Mouse (Mus musculus): ENCODE data around the gene Vwa5b2.

Gene Vwa5b2

DNA sequence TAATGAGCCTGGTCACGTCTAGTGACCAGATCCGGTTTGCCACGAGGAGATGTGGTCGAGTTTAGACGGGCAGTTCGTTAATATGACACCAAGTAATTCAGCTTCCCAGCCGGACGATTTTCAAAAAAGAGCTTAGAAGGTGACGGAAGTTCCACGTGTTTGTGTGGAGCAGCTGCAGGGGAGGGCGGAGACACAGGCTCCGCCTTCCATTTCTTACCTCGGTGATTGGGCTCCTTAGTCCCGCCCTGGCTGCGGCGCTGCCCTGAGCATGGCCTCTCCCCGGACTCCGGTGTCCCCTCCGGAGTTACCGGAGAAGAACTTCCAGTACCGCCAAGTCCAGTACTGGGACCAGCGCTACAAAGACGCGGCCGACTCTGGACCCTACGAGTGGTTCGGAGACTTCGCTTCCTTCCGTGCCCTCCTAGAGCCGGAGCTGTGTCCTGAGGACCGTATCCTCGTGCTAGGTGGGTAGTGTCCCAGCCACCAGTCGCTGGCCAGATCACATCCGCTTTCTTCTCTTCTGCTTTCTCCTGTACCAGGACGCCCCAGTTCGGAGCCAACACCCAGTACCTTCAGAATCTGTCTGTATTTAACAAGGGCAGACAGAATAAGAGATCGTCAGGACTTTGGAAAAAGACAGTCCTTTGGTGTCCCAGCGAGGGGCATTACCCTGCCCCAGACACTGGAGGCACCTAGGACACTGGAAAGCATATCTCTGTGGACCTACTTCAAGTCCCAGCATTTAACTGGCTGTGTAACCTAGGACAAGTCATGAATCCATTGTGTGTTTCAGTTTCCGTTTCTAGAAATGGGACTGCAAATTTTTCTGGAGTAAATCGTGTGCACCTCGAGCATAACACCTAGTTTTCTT, 22.3 kb downstream of the Vwa5b2 start, which contains the start of the genes Eef1akmt4, Gm49333 and Alg3:
TSS of gene Eef1akmt4 (plus strand) at position 237 of the 871 bp plus-strand sequence.
TSS of gene Gm49333 (plus strand) at position 254 of the 871 bp plus-strand sequence.
TSS of gene Alg3 (minus strand) at position 379 of the 871 bp plus-strand sequence.
- peak; percentile 72 for DNase-seq

DNA sequence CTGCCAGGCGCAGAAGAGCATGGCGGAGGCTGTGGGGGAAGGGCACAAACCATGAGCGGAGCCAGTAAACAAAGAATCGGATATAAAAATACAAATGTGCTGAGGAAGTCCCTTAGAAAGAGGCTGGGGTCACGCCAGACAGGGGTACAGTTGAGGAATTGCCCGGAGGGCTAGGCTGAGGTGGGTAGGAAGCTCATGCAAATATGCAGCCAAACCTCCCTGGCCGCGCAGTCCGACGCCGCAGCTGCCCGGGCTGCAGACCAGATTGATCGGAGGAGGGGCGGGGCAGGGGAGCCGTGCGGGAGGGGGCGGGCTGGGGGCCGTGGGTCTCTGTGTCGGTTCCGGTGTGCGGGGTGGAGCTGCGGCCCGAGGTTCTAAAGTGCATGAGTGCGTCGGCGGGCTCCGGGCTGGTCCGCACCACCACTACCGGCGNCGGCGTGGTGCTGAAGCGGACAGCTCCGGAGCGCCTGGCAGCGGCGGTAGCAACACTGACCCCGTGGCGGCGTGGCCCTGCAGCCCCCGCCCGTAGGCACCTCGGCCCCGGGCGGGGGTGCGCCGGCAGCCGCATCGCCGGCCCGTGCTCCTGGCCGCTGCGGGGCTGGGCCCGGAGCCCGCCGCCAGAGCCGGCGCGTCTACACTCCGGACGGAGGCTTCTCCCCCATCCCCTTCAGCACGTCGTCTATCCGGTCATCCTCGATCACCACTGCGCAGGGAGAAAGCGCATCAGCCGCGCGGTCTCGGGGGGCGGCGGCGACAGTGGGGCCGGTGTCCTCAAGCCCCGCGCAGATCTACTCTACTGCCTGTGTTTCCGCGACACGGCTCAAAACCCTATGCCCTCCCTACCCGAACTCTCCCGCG, 30.5 kb downstream of the Vwa5b2 start:
- DNase-seq, result peak; percentile 32

DNA sequence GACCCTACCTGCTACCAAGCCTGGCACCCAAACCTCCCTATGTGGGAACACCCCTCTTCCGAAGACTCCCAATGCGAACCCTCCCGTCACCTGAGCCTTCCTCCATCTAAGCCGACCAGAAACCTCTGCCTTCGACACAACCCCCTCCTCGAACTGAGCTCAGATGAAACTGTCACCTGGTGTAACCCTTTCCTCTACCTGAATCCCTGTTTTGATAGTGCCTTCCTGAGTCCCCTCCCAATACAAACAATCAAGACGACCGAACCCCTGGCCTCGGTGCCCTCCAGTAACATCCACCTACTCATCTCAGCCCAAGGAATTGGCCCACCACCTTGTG, 31.1 kb downstream of the Vwa5b2 start:
- DNase-seq, result peak; percentile 43

DNA sequence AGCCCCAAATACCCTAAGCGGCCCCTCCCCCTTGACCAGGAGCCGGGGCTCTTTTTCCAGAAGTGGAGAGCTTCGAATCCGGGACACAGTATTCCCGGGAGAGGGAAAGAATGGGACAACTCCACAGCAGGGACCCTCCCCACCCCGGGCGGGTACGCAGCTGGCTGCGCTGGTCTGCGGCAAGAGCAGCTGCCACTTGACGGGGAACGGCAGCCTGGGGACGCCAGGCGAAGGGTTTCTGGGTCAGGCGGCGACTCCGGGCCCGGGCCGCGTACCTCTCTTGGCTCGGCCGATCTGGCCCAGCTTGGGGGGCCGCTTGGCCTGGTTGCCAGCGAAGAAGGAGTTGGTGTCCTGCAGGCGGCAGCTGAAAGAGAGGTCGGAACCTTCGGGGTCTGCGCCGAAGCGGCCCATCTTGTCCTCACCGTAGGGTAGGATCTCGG, 31.5 kb downstream of the Vwa5b2 start:
- DNase-seq, result no peak

DNA sequence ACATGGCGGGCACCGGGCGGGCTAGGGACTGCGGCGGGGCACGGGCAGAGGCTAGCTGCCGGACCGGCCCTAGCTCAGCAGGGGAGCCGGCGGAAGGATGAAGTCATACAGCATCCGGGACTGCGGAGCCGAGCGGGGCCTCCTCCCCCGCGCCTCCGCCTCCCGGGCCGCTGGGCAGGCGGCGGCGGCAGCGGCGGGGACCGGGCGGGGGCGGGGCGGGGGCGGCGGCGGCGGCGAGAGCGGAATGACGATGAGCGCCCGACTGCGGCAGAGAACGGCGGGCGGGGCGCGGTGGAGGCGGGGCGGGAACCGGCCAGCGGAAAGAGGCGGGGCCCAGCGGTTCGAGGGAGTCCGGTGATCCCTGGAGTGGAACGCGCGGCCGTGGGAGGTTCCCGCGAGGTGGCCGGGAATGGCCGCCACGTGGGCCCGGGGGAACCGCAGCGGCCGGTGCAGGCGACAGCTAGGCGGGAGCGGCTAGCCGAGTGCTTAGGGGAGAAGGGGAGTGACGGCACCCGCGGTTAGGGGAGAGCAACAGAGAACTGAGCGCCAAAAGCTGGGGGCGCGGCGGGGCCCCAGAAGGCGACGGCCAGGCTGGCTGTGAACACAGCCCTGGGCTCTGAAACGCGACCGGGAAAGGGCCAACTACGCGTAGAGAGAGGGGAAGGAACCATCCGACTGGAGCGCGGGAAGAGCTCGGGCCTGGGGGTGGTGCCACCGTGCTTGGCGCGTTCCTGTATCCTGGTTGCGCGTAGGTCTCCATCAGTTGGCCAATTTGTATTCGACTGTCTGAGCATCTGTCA, 32.1 kb downstream of the Vwa5b2 start, which contains the start of gene Camk2n2:
TSS of gene Camk2n2 (minus strand) at position 97 of the 800 bp plus-strand sequence.
- peak; percentile 82 for DNase-seq

DNA sequence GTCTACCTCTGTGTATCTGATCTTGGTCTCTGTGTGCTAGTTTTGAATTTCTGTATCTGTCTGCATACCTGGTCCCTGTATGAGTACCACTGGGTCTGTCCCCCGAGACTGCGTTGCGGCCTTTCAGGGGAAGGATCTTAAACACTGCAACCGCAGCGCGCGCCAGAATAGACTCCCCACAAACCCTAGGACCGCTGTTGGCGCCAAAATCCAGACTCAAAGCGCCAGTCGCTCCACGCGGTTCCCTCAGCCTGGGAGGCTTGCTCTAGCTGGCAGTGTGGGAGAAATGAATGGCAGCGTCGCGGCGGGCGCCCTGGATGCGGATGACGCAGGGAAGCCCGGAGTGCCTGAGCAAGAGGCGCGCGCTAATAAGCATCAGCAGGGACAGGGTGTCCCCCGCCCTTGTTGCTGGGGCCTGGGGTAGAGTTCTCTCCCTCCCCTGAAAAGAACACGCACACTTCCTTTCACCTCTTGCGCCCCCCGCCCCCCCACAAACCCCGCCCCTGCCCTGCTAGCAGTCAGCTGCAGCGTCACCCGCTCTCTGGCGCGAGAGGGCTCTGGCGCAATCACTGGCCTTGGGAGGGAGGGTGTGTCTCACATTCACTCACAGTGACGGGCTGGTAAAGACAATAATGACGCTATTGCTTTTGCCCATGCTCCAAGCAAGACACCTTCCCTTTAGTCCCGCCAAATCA, 32.9 kb downstream of the Vwa5b2 start:
- peak; percentile 72 for DNase-seq

DNA sequence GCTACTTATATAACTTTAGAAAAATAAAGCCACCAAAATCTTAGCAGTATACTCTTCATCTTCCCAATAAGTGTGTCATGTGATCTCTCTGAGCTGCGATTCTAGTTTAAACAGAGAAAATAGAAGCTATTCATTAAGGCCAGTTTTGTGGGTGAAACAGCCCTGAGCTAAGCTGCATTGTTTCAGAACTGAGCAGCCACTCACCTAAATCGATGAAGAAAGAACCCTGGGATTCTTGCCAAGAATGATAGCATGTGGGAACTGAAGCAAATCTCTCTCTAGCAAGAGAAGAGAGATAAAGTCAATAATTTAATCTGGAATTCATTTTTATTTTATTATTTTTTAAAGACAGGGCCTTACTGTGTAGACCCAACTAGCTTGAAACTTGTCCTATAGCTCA, 33.9 kb downstream of the Vwa5b2 start:
- no peak for DNase-seq

DNA sequence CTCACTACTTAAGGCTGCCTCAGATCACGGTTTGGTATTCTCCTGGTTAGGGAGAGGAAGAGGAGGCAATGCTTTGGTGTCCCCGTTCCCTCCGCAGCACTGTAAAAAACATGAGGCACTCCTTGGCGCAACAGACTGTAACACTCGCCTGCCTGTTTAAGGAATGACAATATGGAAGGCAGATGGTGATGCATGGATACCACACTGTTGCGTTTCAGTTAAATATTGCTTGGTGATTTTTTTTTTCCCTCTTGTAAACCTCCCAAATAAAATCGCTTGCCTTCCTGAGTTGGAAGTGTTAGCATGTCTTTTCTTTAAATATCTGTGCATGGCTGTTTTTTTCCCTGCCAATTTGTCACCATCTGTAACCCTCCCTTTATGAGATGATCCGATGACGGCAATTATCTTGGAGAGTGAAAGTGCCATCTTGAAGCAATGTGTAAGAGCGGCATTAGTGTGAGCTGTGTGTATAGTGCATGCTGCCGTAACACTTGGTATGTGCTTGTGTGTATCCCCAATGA, 39.7 kb downstream of the Vwa5b2 start:
- no peak for DNase-seq

DNA sequence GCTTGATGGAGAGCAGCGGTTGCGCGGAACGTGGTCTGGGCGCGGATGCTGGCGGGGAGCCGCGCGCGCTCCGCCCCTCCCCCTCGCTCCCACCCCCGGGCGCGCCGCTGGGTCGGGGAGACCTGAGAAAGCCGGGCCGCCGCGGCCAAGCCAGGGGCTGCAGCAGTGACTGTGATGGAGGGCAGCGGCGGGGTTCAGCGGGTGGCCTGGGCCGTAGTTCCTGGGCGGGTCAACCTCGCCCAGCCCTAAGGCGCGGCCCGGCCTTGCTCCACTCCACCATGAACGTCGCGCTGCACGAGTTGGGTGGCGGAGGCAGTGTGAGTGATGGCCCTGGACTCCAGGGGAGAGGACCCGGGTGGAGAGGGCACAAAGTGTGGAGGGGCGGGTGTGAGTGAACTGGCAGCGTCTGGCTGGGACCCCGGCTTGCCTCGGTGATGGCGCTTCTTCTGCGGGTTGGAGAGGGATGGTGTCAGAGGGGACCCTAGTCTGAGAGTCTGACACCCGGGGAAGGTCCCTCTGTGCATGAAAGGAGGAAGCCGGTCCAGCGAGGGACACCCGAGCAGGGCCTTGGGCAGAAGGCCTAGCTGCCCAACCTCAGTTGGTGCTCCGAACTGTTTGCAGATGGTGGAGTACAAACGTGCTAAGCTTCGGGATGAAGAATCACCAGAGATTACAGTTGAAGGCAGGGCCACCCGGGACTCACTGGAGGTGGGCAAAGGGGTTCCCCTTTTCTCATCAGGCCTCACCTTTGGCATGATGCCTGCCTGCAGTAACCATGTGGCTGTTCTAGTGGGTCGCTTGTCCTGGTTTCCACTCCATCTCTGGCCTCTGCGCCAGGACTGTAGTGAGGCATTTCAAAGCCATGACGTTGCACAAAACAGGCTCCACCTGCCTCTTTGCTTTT, 40.7 kb downstream of the Vwa5b2 start, which contains the start of gene Ece2:
TSS of gene Ece2 (plus strand) at position 98 of the 904 bp plus-strand sequence.
- peak; percentile 59 for DNase-seq

DNA sequence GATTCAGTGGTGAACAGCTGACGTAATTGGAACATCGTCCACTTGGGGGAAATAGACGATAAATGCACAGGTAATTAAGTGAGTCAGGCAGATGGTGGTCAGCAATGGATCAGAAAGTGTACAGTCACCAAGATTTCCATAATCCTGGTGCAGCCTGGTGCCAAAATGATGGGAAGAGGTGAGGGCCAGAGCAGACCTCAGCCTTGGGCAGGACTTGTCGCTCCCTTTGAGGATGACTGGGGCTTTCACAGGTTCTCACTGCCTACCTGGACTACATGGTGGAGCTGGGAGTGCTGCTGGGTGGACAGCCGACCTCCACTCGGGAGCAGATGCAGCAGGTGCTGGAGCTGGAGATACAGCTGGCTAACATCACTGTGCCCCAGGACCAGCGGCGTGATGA, 48.1 kb downstream of the Vwa5b2 start:
- DNase-seq, result no peak

DNA sequence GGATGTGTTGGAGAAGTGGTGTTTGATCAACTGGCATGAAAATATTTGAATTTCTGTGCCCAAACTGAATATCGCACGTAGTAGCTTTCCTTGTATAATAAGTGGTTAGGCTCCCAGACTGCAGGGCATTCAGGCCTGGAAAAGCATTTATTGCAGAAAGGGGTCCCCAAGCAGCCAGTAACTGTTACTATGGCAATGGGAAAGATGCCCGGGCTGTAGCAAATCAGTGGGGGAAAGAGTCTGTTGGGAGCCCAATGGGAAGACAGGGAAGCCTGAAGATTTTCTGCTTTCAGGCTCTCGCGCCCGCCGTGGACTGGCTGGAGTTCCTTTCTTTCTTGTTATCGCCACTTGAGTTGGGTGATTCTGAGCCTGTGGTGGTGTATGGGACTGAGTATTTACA, 49.1 kb downstream of the Vwa5b2 start:
- no peak for DNase-seq

DNA sequence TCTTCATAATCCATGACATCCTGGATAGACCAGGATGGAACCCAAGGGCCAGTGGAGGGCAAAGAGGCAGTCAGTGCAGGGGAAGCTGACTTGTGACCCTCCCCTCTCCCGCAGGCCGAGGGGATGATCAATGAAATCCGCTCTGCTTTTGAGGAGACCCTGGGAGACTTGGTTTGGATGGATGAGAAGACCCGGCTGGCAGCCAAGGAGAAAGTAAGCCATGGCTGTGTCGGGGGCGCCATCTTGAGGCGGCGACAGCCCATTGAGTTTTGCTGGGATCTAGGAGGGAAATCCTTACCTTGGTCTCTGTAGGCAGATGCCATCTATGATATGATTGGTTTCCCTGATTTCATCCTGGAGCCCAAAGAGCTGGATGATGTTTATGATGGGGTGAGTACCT, 52.9 kb downstream of the Vwa5b2 start:
- peak; percentile 71 for DNase-seq

DNA sequence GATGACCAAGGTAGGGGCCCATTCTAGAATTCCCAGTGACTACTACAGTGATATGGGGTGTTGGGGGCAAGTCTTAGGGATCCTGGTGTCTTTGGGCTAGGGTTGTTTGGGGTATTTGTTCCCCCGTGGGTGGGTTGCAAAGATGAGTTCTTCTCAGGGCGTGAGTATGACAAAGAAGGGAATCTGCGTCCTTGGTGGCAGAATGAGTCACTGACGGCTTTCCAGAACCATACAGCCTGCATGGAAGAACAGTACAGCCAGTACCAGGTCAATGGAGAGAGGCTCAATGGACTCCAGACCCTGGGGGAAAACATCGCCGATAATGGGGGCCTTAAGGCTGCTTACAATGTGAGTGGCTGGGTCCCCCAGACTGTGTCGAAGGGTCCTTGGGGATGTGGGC, 54.6 kb downstream of the Vwa5b2 start:
- no peak for DNase-seq

DNA sequence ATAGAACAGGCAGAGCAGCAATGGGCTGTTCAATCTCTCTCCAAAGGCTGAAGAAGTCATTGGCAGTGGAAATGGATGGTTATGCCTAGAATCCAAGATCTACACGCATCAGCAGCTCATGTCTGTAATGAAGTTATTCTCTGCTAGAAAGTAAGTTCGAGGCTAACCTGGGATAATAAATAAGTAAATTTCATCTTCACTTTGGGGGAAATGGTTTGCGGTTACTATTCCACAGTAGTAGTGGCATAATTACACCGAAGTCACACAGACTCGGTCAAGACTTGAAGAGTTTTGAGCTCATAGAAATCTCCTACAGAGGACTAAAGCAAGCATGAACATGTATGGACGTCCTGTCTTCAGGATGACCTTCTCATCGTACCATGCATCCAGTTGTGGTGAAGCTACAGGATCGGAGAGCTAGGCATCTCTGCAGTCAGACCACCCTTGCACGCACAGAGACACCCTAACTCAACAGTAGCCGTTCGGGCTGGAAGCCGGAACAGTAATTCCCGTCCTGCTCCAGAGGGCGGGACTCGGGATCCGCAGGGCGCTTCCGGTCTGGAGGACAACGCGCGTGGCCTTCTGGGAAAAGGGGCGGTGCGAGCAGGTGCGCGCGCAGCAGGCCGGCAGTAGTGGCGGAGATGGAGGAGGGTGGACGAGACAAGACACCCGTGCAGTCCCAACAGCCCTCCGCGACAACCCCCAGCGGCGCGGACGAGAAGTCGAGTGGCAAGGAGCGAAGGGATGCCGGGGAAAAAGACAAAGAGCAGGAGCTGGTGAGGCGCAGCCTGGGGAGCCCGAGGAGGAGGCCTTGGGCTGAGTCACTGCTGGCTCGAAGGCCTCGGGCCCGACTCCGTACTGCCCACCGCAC, 62.0 kb downstream of the Vwa5b2 start, which contains the start of gene Psmd2:
TSS of gene Psmd2 (plus strand) at position 577 of the 871 bp plus-strand sequence.
- peak; percentile 95 for DNase-seq

DNA sequence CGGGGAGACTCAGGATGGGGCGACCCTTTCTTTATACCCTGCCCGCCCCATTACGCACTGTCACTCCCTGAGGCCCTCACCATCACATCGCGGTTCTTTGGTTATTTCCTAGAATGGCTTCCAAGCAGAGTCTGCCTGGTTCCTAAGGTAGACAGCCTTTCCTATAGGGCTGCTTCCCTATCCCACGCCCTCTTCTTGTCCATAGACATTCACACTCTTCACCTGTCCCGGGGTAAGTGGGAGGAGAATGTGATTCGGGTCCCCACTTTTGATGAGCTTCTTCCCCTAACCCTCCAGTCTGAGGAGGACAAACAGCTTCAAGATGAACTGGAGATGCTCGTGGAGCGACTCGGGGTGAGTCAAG, 62.7 kb downstream of the Vwa5b2 start:
- no peak for DNase-seq

DNA sequence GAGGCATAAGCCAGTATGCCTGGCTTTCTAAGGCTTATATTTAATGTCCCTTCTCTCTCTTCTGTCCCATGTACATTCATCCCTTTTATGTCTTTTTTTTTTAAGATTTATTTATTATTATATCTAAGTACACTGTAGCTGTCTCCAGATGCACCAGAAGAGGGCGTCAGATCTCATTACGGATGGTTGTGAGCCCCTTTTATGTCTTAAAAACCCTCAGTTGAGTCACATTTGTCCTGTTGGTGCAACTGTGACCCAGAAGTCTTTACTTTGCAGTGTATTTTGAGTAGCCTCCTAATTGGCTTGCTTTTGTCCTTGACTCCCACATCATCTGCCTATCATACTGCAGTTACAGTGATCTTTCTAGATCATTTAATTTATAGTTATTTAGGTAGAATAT, 64.0 kb downstream of the Vwa5b2 start:
- no peak for DNase-seq
